Mouse (Mus musculus) olfactory bulb, adult 2 months (tissue): ENCODE results near the gene Hpcal4.

Experiments
- CTCF ChIP-seq: fragments of 200-500 bp; IDR thresholded peaks from 2 replicates; pipeline ENCODE4 v1.5.1; 2012; ENCODE audit warnings: low read depth, mild to moderate bottlenecking, low read length, moderate library complexity; ENCODE audit not compliant: insufficient read depth
- POLR2A ChIP-seq: fragments of 200-500 bp; IDR thresholded peaks from 2 replicates; pipeline ENCODE4 v1.6.1; 2012; ENCODE audit warnings: mild to moderate bottlenecking, low read depth, low read length, moderate library complexity; ENCODE audit not compliant: insufficient read depth

DNA sequence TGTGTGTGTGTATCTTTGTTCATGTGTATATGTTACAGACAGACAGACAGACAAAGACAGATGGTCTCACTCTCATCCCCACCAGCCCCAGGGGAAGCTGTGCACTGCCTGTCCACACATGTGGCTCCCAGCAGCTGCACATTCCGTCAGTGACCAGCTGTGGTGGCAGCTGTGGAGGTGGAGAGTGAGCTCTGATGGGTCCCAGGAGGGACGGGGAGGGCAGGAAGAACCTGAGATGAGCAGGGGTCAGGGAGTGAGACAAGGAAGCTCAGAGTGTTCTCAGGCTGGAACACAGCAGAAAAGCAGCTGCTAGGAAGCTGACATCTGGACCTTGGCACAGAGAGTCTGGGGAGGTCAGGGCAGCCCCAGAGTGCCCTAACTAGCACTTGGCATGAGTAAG is 45.2 kb downstream of the Hpcal4 start:
- no peak for TF ChIP-seq CTCF
- no peak for TF ChIP-seq POLR2A
